Mouse (Mus musculus): Measurements from ENCODE around the gene Angptl6.
"Not testable (repeated sequence)": the region's sequence is repeated elsewhere in the genome, so short reads cannot be mapped to it uniquely, and the experiment has no call there.

Gene Angptl6

GRCm38 (mm10) chr9:20837184-20837947, 42.2 kb downstream of the Angptl6 start:
- DNase-seq (ENCODE audit: low spot score): no peak

- not testable (repeated sequence) for DNase-seq (ENCODE audit: low spot score)
Measured at GRCm38 (mm10) chr9:20835431-20835954, 44.0 kb downstream of the Angptl6 start.

GRCm38 (mm10) chr9:20834881-20835280, 44.6 kb downstream of the Angptl6 start:
- DNase-seq (ENCODE audit: low spot score): no peak

GRCm38 (mm10) chr9:20830901-20831643, 48.5 kb downstream of the Angptl6 start:
- peak; percentile 73 for DNase-seq (ENCODE audit: low spot score)

- DNase-seq (ENCODE audit: low spot score): no peak
Measured at GRCm38 (mm10) chr9:20828127-20828526, 51.4 kb downstream of the Angptl6 start.

- no peak for DNase-seq (ENCODE audit: low spot score)
Measured at GRCm38 (mm10) chr9:20825781-20826180, 53.7 kb downstream of the Angptl6 start.

All from yolk sac, embryonic 10.5 days (tissue).